Mouse (Mus musculus) thymus, postnatal 36 days (tissue): ENCODE data around the gene Tmem273.

Experiments
- DNase-seq, 2 experiments: peaks; one replicate each; pipeline ENCODE4 v3.0.0; 2022; ENCODE audit warnings: mixed read lengths in 2 of 2

Gene Tmem273

DNA sequence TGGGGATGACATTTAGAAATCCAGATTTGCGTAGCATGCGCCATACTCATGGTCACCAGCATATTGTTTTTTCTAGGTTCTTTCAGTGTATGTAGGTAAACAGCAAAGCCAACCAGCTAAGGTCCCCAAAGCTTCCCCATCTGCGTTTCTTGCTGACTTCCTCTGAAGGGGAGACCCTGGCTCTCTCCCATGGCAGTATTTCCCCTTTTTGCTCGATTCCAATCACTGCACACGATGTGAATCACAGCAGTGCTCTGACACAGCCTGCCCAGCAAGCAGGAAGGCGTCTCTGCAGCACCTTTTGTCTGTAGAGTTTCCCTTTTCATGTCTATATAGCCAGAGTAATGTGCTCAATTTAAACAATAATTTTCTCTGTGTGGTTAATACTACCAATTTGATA lies 26.7 kb downstream of the Tmem273 start:
- DNase-seq, result no peak

DNA sequence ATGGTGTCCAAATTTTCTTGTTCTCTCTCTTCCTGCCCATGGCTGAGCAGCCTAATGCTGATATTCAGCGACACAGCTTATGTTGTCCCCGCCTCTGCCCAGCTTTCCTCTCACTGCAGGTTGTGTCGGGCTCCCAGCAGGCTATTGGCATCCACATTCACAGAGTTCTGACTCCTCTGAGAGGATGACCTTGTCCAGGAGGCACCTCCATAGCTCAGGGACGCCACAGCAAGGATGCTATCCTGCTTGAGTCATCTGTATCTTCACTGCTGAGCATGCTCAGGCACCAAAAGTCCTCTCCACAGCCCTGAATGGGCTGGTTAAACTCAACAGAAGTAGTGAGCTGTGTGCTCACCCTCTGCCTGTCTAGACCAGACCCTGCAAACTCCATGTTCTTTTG lies 29.2 kb downstream of the Tmem273 start:
- DNase-seq, result no peak

DNA sequence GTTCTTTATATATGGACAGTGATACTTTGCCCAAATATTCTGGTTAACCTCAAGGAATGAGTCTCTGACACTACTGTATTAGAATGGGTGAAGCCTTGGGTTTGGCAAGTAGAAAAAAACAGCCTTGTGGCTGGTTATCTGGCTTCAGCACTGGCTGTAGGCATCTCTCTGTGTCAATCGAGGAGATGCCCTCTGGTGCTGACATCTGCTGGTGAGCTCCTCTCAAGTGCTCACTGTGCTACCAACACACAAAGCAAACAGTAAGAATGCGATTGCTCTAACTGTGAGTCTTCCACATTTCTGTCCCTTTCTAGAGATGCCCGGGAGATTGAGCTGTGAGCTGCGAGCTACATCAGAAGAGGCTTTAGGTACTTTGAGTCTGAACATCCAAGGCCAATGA lies 30.8 kb downstream of the Tmem273 start:
- DNase-seq, result no peak

DNA sequence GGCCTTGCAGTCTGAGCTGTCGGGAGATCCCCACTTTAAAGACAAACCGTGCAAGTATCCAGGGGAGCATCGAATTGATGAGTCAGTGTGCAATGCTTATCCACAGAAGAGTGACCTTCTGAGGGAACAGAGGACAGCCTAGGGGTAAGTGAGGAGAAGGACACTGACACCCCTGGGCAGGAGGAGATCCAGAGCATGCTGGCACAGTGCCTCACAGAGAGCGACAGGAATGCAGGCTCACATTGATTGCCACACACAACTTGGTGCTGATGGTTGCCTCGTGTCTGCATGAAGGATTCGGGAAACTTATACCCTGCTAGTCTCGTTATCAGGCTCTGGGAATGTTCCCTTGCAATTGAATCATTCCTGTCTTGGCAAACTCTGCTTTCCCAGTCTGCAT lies 31.5 kb downstream of the Tmem273 start:
- DNase-seq, result no peak

DNA sequence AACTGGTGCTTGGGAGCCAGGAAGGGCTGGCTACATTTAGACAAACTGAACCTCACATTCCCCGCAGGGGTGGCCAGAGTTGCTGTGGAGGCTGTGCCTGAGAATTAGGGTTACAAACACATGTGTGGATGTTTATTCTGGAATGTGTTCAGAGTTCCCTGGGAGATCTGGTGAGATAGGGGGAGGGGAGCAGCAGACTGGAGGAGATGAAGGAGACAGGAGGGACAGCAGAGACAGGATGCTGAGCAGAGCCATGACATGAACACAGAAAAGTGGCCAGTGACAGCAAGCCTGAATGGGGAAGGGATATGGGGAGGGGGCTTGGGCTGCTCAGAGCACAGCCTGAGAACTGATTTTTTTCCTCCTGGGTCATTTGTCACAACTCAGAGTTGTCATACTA lies 33.5 kb downstream of the Tmem273 start:
- no peak for DNase-seq

DNA sequence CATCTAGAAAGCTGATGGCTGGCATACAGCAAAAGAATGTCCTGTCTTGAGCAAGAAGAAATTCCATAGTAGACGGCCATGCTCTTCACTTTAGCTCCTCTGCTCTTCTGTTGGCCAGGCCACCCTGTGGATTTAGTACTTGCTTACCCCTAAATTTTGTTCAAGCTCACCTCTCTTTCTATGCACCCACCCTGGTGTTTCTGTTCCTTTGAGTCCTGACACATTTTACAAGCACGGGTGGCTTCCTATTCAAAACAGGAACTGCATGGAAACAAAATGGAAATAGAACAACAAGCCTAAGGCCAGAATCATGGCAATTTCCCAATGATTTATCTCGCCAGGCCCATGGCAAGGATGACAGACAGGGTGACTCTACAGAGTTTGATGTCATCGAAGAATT lies 37.0 kb downstream of the Tmem273 start:
- no peak for DNase-seq

DNA sequence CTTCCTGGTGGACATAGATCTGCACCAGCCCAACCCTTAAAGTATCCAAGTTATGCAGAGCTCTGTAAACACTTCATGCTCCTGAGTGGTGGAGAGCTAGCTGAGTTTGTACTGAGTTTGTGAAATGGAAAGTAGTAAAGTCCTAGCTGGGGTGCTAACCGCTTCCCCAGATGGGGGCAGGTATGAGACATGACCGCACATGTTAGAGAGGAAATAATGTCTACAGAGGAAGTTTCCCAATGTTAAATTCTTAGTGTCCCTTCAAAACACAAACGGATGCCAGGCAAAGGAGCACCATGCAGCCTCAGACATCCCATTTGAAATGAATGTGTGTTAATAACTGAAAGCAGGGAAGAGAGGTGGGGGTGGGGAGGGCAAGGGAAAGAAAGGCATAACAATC lies 38.1 kb downstream of the Tmem273 start:
- DNase-seq, result no peak

DNA sequence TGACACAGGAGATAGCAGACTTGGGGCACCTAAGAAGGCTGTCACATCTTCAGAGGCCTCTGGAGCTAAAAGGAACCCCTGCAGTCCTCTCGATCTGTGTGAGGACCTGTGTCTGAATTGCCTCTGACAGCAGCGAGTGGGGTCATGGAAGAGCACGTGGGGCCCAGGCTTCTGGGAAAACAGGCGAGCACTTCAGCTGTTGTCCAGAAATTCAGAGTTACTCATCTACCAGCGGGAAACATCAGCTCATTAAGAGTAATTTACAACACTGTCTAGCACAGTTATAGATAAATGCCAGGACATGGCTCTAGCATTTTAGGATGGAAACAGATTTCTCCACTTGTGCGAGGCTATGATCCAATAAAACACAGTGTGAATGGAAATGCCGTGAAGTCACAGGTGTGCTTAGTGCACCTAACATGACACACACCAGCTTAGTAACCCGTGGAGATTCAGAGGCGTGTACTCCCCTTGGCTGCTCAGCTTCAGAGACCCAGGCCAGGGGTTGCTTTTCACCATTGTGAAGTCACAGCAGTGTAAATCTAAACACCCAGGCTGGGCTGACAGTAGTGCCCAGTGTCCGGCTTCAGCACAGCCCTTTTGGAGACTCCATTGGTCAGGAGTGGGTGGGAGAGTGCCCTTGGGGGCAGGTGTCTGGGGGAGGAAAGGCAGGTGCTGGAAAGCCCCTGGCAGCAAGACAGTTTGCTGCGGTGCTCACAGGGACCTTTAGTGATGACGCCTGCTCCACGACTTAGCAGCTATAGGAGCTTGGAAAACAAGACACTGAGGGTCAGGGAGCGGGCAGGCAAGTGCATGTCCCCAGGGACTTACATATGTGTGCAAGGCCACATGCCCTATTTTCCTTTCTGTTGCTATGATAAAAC lies 38.7 kb downstream of the Tmem273 start:
- no peak for DNase-seq

DNA sequence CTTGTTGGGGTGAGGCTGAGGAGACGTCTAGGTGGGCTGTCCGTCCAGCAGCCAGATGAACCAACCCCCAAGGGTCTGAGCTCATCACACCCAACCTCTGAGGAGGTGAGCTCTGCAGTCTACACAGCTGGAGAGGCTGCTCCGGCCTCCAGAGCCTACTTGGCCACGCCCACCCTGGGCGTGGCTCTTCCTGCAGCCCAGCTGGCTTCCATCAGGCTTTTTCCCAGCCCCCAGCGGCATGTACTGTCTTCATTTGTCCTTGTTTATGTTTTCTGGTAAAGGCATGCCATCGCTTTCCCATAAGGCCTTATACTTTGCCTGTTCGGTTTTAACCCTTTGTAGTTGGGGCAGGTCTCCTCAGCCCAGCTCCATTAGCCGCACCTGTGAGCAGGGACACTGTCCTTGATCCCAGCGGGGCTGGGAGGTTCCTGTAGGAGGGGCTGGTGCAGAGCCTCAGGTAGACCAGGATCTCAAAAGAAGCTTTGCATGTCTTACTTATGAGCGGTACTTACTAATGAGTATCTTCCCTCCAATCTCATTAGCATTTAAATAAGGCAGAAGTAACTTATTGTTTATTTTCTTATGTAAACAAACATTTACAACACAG lies 39.8 kb downstream of the Tmem273 start:
- no peak for DNase-seq

DNA sequence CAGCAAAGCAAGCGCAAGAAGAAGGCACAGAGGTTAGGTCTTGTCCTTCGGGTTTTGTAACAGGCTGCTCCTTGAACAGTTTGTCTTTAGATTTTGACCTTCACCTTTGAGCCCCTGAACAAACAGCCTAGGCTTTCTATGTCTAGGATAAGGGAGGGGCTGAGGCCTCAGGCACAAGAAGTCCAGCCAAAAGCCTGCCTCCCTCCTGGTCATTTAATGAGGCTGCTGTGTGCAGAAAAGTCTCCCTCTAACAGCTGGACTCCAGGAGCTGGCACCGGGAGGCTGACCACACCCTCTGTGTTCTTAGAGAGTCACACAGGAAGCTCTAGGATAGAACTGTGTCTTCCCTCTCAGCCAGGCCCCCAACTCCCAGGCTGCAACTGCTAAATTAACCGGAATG lies 41.4 kb downstream of the Tmem273 start:
- no peak for DNase-seq

DNA sequence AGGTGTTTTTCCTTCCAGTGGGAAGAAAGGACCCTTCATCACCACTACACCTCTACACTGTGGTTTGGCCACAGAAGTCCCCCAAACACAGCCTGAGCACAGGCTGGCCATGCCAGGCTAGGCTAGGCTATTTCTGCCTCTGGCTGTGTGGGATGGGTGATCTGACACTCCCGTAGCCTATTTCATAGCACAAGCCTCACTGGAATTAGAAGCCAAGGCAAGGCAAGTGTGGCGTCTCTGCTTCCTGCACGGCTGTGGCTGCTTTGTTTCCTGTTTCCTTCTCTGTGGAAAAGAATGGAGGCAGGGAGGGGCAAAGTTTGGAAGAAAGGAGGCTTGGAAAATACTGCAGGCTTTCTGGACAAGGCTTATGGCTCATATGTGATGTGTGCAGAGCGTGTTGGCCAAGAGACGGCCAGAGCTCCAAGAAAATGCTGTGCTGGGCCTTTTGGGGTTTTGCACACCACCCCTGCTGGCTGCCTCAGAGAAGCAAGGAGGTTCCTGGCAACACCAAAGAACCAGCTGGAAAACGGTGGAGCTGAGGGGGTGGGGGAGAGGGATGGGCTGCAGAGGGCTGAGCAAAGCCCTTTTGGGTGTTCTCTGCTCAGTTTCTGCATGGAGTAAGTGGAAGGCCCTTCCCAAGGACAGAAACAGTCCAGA lies 42.4 kb downstream of the Tmem273 start:
- DNase-seq, result no peak

DNA sequence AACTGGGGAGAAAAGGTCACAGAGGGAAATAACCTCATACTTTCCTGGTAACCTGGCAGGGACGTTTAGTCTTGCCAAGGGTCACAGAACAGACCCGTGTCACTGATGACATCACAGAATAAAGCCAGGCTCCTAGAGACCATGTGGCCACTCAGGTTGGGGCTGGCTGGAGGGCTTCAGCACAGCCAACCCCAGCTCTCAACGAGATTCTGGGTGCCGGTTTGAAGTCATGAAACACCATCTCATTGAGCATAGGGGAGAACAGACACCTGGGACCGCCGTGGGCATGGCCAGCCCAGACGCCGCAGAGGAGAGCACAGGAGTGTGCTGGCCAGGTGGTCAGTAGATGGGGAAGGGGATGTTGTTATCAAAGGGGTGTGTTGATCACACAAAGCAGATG lies 48.1 kb downstream of the Tmem273 start, which contains the start of gene Fam170b:
Gene Fam170b (plus strand): TSS at position 116 of the 400 bp plus-strand sequence.
- no peak for DNase-seq

DNA sequence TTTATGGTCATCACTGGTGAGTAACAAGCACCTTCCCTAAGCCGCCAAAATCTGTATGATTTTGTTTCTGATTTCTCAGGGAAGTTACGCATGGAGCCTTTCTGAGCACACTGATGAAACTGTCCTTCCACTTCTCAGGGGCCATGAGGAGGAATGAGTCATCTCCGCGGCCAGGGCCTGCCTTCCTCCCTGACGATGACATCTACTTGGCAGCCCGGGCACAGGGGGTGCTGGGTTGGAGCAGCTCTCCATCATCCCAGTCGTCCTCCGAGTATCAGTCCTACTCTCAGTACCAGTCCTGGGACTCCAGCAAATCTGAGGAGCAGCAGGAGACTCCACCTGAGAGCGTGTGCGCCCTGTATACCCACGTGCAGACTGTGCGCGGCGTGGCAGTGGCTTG lies 49.4 kb downstream of the Tmem273 start:
- no peak for DNase-seq

DNA sequence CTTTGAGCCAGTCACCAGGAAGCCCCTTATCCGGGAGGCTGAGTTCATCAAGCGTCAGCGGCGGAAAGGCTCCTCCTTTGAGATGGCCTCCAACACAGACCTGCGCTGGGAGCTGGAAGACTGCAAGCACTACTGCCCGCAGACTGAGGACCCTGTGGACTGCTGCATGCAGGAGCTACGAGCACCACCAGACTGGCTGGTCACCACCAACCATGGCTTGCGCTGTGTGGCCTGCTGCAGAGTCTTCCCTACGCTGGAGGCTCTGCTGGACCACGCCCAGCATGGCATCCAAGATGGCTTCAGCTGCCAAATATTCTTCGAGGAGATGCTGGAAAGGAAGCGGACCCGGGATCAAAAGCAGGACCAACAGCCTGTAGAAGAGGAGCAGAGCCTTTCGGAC lies 49.8 kb downstream of the Tmem273 start:
- no peak for DNase-seq

DNA sequence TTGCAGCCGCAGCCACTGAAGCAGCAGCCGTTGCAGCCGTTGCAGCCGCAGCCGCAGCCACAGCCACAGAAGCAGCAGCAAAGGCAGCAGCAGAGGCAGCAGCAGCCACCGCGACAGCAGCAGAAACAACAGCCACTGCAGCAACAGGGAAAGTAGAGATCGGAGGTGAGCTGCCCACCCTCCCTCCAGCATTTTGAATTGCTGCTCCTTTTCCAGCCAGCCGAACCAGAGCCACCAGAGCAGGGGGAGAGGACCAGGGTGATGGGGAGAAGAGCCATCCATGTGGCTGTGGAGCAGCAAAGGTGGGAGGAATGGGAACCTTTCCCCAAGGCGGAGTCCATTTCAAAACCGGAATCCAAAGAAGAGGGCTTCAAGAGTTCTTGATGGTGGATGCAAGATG lies 50.4 kb downstream of the Tmem273 start:
- DNase-seq, result no peak

DNA sequence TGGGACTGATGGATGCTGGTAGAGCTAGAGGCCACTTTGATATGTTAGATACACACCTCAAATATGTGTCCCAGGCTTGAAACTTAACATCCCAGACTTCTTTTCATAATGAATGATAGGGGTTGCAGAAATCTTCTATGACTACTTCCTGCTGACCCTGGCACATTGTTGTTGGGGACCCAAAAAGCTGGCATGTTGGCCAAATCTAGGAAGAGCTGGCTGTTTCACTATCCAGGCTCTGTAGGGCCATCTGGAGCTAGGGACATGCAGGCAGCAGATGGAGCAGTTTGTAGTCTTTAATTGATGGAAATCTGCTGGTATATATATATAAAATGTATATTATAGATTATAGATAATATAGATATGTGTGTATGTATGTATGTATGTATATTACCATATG lies 56.3 kb downstream of the Tmem273 start:
- no peak for DNase-seq

DNA sequence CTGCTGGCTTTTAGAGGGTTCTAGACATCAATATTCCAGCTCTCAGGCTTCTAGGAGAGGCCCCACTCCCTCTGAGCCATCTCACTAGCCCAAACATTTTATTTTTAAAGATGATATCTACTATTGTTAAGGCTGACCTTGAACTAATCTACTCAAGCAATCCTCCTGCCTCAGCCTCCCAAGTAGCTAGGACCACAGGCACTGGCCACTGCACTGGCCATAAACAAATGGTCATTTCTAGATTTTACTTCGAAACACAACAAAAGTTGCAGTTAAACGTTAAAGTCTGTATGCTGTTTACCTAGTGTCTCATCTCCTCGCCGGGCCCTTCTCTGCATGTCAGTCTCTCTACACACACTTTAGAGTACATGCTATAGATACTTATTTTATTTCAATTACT lies 68.3 kb downstream of the Tmem273 start:
- no peak for DNase-seq

DNA sequence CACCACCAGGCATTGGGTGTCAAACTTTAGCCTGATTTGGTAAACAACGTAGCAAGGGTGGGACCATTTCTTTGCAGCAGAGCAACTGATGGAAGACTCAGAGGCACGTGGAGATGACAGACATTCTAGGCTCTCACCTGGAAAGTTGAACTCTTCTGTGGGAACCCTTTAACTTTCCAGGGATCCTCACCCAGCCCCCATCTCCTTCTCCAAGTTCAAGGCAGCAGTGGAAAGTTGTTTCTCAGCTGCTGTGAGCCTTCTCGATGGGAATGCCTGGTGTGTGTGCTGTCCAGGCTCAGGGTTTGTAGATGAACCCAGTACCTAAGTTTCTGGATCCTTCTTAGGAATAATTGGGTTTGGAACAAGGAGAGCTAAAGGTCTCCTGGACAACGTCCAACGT lies 70.5 kb downstream of the Tmem273 start:
- DNase-seq, result no peak

DNA sequence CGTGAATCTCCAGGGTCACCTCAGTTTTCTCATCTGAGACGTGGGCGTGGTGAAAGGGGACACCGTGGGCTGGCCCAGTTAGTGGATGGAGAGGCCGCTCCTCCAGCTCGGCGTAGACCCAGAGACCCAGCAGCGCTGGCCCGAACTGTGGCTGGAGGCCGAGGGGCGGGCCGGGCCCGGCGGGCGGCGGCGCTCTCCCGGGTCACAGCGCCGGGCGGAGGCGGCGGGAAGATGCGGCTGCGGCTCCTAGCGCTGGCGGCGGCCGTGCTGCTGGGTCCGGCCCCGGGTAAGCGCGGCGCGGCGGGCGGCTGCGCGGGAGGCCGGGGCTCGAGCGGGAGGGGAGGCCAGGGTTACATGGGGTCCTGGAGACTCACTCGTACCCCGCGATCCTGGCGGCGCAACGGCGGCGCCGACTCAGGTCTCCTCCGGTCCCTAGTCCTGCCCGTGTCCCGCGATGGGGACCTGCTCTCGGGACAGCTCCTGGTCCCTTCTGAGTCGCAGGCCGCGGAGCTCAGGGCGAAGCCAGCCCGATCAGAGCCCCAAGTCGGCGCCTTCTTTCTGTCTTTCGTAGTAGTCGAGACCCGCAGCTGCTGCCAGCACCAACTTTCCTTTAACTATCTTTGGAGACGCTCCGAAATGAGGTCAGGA lies 71.0 kb downstream of the Tmem273 start, which contains the start of gene Vstm4:
Gene Vstm4 (plus strand): TSS at position 76 of the 648 bp plus-strand sequence.
- no peak for DNase-seq

DNA sequence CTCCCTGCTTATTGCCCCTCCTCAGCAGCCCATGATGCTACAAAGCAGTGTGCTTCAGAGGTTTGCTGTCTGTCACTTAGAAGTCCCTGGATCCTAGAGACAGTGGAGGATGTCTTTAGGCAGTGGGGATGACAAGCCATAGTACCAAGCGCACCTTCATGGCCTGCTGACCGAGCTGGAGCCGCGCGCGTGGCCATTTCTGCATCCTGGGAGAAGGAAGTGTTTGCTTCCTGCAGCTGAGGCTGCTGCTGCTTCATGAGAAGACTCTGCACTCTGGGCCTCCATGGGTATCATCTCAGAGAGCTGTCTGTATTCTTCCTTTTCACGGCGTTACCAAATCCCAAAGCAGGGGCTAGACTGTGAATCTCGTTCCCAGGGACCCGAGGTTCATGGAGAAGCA lies 72.6 kb downstream of the Tmem273 start:
- no peak for DNase-seq

DNA sequence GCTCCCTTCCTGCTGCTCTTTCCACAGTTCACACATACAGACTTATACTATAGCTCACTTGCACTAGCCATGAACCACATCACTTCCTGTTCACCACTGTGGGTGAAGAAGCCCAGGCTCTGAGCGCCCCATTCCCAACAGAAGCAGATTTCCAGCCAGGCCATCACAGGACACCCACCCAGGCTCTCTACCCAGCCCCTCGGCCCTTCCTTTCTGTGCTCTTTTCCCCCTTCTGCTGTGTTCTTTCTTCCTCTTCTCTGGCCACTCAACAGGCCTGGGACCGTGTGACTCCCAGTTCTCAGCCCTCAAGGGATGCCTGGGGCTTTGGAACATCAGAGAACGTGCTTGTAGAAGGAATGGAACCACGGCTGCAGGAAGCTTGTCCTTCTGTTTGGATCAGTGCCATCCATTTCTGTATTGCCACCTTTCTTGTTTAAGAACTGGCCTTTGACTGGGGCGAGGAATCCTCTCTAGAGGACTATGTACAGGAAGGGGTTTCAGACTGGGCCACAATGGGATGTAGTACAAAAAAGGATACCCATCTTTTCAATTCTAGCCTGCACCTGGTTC lies 73.3 kb downstream of the Tmem273 start:
- DNase-seq, result no peak

DNA sequence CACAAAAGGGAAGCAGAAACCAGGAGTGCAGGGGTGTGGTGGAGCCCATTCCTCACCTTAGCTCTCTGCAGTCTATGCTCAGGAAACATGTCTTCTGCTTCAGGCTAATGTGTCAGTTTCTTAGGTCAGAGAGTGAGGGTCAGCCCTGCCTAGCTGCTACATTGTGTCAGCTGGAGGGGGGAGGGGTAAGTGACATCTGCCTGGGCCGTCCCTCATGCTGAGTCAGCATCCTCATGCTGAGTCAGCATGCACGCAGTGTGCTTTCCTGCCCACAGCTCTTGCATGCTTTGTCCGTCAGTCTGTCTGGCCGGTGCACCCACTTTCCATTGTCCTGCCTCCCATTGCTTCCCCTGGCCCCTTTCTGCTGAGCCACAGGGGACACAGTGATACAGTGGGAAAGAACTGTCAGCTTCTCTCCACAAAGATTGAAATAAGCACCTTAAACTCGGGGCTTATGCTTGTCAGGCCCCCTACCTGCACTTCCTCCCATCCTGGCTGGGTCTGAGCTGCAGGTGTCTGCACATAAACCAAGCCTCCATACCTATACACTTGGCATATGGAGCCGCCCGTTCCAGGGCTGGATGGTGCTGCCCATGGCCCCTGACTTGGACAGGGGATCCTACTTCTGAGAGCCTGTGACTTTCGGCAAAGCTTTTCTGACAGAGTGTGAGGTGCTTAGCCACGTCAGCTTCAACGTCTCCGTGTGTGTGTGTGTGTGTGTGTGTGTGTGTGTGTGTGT lies 74.2 kb downstream of the Tmem273 start:
- DNase-seq, result no peak
